Mouse (Mus musculus) ovary, adult 18-20 months (tissue): ENCODE measurements around the gene Iqsec3.
A peak's percentile ranks its signal among the peaks of the same experiment; 100 is the strongest.

ENCODE experiments used
- DNase-seq: peaks from one replicate; pipeline ENCODE4 v3.0.0; 2022; ENCODE audit warnings: low spot score, mixed read lengths

Iqsec3 gene

DNA sequence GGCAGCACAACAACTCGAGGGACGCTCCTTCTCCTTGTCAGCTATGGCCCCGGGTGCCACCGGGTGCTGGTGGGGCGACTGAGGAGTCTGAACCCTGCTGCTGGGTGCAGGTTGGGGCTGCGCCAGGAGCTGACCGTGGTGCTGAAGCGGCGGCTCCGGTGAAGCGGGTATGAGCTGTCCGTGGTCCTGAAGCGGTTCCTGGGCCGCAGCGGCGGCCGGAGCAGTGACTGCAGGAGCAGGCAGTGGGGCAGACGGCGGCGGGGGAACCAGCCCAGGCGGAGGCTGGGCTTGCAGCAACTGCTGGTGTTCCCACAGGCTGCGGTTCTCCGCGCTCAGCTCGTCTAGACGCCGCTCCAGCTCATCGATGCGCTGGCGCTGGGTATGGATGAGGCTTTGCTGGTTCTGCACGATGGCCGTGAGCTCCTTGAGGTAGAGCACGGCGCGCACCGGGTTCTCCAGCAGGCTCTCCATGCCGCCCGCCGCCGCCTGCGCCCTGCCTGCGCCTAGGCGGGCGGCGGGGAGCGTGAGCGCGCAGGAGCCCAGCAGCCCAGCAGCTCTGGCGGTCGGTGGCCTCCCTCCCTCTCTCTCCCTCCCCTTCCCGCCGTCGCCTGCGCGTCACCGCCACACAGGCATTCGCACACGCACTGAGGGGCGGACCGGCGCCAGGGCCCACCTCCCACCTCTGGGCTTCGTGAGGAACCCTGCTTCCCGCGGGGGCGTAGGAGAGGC is at the start of gene Iqsec3:
TSS of gene Iqsec3 (minus strand) at position 586 of the 729 bp plus-strand sequence.
- peak; percentile 82 for DNase-seq

DNA sequence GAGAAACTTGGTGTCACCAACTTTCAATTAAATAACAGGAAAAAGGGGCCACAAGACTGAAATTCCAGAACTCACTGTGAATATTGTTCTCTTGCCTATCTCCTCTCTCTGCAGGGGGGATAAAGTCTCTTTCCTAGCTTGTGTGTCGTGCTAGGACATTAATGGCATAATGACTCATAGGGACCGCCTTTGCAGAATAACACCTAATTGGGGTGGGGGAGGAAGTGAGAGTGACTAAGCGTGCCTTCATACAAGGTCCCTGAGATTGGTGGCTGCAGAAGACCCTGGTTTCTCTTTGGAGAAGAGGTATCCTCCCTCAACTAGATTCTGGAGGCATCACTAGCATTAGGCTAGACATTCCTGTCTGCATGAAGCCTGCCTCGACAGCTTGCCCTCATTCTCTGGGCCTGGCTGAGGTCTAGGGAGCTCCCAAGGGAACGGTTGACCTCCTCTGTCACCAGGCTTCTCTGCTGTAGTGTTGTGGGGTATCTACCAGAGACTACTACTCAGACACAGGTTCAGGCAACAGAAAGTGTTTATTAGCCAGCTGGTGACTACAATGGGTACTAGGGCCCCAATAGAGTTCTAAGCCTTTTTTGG is 48.7 kb upstream of the Iqsec3 start:
- no peak for DNase-seq

GRCm38 (mm10) chr6:121521030-121521429 is 47.6 kb upstream of the Iqsec3 start:
- no peak for DNase-seq

GRCm38 (mm10) chr6:121519896-121520295 is 46.4 kb upstream of the Iqsec3 start:
- no peak for DNase-seq

GRCm38 (mm10) chr6:121519266-121519810 is 45.9 kb upstream of the Iqsec3 start:
- DNase-seq = no peak

DNA sequence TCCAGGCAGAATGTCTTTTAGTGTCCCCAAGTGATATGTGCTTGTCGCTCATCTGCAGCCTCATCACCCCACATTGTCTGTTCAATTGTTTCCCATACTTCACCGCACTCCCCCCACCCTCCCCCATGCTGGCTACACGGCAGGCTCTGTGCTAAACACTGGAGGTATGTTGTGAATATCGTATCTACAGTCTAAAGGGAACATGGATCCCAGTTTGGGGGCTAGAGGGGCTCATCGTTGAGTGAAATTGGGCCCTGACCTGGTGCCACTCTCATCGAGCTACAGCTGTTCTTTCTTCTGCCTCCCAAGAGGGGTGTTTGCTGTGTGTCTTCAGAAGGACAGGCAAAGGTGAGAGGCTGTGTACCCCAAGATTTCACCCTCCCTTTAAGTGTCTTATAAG is 44.2 kb upstream of the Iqsec3 start:
- no peak for DNase-seq

- DNase-seq = no peak
Observed at GRCm38 (mm10) chr6:121510381-121510780, 36.9 kb upstream of the Iqsec3 start.

DNA sequence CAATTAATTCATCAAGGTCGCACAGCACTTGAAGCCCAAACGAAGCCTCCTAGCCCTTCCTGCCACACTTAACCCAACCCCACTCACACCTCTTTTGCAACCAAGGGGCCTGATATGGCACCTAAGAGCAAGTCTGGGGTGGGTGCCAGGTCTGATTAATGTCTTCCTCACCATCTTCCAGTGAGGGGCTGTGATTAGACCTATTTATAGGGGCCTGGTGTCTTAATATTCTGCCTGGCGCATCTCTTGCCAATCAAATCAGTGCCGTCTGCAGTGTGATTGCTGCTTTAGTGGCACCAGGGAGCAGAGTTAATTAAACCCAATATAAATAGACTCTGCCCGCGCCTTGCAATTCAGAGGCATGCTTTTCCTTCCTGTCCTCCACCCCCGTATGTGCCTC is 36.4 kb upstream of the Iqsec3 start:
- no peak for DNase-seq

DNA sequence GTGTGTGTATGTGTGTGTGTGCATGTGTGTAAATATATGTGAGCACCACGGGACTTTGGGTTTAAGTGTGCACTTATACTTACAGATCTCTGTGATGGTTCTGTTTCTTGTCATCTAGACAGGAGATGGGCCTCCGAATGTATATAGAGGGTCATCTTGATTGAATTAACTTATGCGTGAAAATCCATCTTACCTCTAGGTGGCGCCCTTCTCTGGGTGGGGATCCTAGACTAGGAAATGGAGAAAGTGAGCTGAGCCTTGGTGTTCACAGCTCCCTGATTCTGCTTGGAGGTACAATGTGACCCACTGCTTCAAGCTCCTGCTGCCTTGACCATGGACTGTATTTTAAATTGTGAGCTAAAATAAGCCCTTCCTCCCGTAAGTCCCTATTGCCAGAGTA is 34.8 kb upstream of the Iqsec3 start:
- no peak for DNase-seq

- no peak for DNase-seq
Observed at GRCm38 (mm10) chr6:121501044-121501638, 27.7 kb upstream of the Iqsec3 start.

GRCm38 (mm10) chr6:121499856-121500255 is 26.4 kb upstream of the Iqsec3 start:
- no peak for DNase-seq

GRCm38 (mm10) chr6:121498819-121499535 is 25.5 kb upstream of the Iqsec3 start:
- no peak for DNase-seq

DNA sequence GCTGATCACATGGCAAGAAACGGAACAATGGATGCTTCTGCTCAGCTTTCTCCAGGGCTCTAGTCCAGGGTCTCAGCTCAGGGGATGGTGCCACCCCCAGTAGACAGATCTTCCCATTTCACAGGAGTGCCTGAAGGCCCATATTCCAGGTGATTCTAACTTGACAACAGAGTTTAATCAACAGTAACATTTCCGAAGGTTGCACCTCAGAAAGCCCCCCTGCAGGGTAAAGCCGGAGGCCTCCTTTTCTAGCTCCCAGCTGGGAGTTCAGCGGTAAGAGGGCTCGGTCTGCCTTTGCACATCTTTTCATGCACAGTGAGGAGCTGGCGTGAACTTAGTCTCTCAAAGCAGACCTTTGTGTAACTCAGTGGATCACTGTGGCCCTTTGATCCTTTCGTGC is 22.1 kb upstream of the Iqsec3 start:
- no peak for DNase-seq

DNA sequence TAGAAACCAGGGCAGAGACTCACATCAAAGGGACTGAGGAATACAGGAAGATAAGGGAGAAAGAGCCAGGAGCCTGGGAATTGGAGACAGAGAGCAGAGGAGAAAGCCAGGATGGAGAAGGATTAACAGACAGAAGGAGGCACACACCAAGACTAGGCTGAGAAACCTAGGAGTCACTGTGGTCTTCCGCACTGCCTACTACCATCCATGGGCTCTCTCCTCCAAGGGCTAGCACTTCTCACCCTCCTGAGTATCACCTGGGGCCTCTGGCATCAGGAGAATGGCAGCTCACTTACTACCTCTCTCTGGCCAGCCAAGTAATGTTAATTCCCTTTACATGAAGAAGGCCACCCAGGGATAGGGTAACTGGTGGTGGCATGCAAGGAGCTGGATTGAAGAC is 21.5 kb upstream of the Iqsec3 start:
- DNase-seq = no peak

- DNase-seq = no peak
Observed at GRCm38 (mm10) chr6:121494319-121494718, 20.8 kb upstream of the Iqsec3 start.

- no peak for DNase-seq
Observed at GRCm38 (mm10) chr6:121491339-121491738, 17.9 kb upstream of the Iqsec3 start.

DNA sequence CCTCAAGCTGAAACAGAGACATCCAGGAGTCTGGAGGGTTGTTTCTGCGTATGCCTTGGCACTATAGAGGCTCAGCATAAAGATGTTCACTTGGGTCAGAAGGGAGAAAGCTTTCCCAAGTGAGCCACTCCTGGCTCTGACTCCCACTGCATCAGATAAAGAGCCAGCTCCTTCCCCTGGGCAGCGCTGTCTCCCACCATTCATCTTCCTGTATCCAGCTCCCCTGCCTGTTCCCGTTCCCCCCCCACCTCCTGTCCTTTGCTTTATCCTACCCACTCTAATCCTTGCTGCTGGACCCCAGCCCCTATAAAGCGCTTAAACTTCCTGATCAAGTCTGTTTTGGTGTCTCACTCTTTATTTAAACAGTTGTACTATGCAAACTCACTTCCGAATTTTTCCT is 1.2 kb downstream of the Iqsec3 start:
- DNase-seq = no peak

- no peak for DNase-seq
Observed at GRCm38 (mm10) chr6:121468235-121468634, 5.2 kb downstream of the Iqsec3 start.

DNA sequence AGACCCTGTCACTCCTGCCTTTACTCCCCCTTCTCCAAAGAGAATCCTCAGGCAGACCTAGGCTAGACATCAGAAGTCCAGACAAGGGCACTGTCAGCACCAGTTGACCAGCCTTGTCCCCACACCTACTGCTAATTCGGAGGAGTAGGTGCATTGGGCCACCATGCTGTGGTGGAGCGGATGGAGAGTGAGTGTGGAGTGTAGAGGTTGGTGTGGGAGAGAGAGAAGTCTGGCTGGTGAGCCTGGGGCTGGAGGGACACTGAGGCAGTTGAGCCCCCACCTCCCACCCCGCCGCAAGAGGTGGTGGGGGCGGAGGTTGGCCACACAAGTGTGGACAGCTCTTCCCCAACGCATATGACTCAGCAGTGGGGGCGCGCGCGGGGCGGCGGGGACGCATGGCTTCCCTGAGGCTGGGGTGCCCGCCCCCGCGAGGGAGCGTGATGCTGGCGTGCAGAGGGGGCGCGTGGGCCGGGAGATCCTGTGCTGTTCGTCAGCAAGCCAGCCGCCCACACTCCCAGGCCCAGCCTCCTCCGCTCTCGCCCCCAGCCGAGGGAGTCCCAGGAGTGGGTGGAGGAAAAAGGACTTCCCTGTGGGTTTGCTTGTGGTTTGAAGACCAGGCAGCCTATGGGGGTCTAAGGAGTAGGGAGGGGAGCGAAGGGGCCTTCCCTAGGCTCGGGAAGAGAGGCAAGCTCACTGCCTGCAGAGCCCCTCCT is 10.7 kb downstream of the Iqsec3 start:
- no peak for DNase-seq

- DNase-seq = no peak
Observed at GRCm38 (mm10) chr6:121457381-121457780, 16.1 kb downstream of the Iqsec3 start.

DNA sequence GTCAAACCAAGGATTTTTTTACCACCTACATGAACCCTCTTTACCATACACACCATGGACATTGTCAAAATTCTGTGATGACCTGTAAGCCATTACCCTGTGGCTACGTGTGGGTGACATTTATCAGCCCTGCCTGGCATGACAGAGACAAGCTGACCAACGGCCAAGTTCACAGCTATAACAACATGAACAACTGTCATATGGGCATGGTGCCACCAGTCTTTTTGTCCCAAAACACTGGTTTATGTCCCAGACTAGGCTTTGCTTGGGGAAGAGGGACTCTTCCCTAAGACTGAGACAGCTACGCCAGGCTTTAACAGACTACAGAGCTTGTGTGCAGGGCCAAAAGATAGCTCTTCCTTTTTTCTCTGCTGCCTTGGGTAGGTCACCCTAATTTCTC is 16.8 kb downstream of the Iqsec3 start:
- DNase-seq = no peak
